Mouse (Mus musculus) G1E (cell line): ENCODE measurements around the gene Oxtr.

Source experiments
- CTCF ChIP-seq: IDR thresholded peaks from 2 replicates; pipeline ENCODE4 v1.5.1; 2012; ENCODE audit warnings: low read depth, low read length, inconsistent platforms, mixed read lengths
- GATA1 ChIP-seq: IDR thresholded peaks from 2 replicates; pipeline ENCODE4 v1.6.1; 2012; ENCODE audit warnings: borderline replicate concordance, low read length, inconsistent platforms, mixed read lengths

GRCm38 (mm10) chr6:112493371-112493770, 3.6 kb upstream of the Oxtr start:
- no peak for TF ChIP-seq CTCF
- no peak for TF ChIP-seq GATA1
